In genomic region chr3:153240366-153240765, GRCm38 (mm10) we compare ENCODE assay signal across 15 mouse cellular contexts.
DNase-seq lines count a peak whose midpoint lies in the region; ATAC-seq and TF ChIP-seq lines count a peak whose summit lies in the region.
"Had no signal": no experiment of that assay in that cellular context is flagged by ENCODE, and none has a peak within 500 bp of the region (broad histone marks: within the 10 kb centered on the region; RNA-seq: fewer than 3 reads in every experiment).

No protein-coding gene starts in this region.

- intact Hi-C loops in left cerebral cortex, adult 2 months (cut with DNase I): loop anchor here (10.0 kb wide), 2 partner anchors 414 to 456 kb away; no protein-coding TSS in a partner anchor
- intact Hi-C loops in left cerebral cortex, postnatal 25 days (cut with DNase I): no loop called here

- H3K27ac ChIP-seq in left cerebral cortex, adult 2 months: peak overlapping the region; percentile 32; the same call in 1 of the 2 replicates
- H3K27ac ChIP-seq: hindbrain, postnatal 0 days; limb, embryonic 10.5 days; liver, embryonic 15.5 days had no signal

- peak; percentile 18 for DNase-seq in adrenal gland, adult 2 months
- DNase-seq in adrenal gland, postnatal 4 days (ENCODE audit: low spot score in 2 of 2): no peak
- no peak for DNase-seq in left cerebral cortex, adult 2 months (ENCODE audit: extremely low spot score in 1 of 2, low spot score in 2 of 2)
- DNase-seq in left cerebral cortex, postnatal 25 days (ENCODE audit: low spot score in 2 of 2): no peak
- DNase-seq in lung, postnatal 4 days: peak; percentile 50 to 67
- DNase-seq in thymus, postnatal 4 days: no peak
- DNase-seq in thymus, postnatal 10 days (ENCODE audit: low spot score in 2 of 2): no peak
- DNase-seq: adrenal gland, postnatal 10 days; cerebellum, adult 11 months; gastrocnemius, postnatal 36 days; kidney, adult 9 months had no signal

- no peak for TF ChIP-seq CTCF in left cerebral cortex, adult 2 months (IDR thresholded peaks at IDR 0.05)

- H3K4me3 ChIP-seq in left cerebral cortex, adult 2 months: no peak overlapping the region
- H3K4me3 ChIP-seq: limb, embryonic 10.5 days; liver, embryonic 15.5 days had no signal

- ATAC-seq in inflammation-experienced regulatory T-cells, adult 6 months: peak; percentile 56
- ATAC-seq: hindbrain, postnatal 0 days had no signal

Comparison
In these comparisons a context has a peak if more than half of its experiments do, and no peak if none do; other contexts are left out.
1. DNase-seq: peak in adrenal gland, adult 2 months (single experiment) and lung, postnatal 4 days (2 of 2); none in adrenal gland, postnatal 4 days (0 of 2), left cerebral cortex, adult 2 months (0 of 2), left cerebral cortex, postnatal 25 days (0 of 2), thymus, postnatal 4 days (single experiment) and thymus, postnatal 10 days (0 of 2).